Mouse (Mus musculus): Measurements from ENCODE around the gene Ssc4d. TPM values are rescaled to one million over a fixed set of nuclear protein-coding genes. Genes with fewer than 3 reads are reported as not detected.

Ssc4d gene
- 0.03 and 0.27 TPM in 2 replicates for polyA plus RNA-seq (2012)

GRCm38 (mm10) chr5:135974365-135974764 lies at the start of gene Ssc4d:
Ssc4d (minus strand) TSS chr5:135974531.
- TF ChIP-seq GATA1 (IDR thresholded peaks at IDR 0.05; ENCODE audit: low read length) (no peak), TAL1 (IDR thresholded peaks at IDR 0.05; ENCODE audit: low read length) (no peak)
- no peak within 1 kb of the TSS for H3K4me3 ChIP-seq (replicated peaks)
- no peaks in the 10 kb centered on the region for H3K27me3 ChIP-seq (ENCODE audit: control insufficient read depth)
- H3K36me3 ChIP-seq (ENCODE audit: control insufficient read depth) = no peaks in the 10 kb centered on the region
- H3K4me1 ChIP-seq (ENCODE audit: control insufficient read depth) = peaks cover 15% of the 10 kb centered on the region
- H3K9me3 ChIP-seq (ENCODE audit: control insufficient read depth, low read length) = no peaks in the 10 kb centered on the region

- Histone ChIP-seq H3K27me3 (ENCODE audit: control insufficient read depth) (no peaks in the 10 kb centered on the region), H3K4me1 (ENCODE audit: control insufficient read depth) (peaks cover 5% of the 10 kb centered on the region), H3K4me3 (replicated peaks) (no peak overlapping the region), H3K36me3 (ENCODE audit: control insufficient read depth) (peaks cover 3% of the 10 kb centered on the region; the same call in 1 of the 2 replicates), H3K9me3 (ENCODE audit: control insufficient read depth, low read length) (no peaks in the 10 kb centered on the region)
- TF ChIP-seq GATA1 (IDR thresholded peaks at IDR 0.05; ENCODE audit: low read length) = no peak
- no peak for TF ChIP-seq TAL1 (IDR thresholded peaks at IDR 0.05; ENCODE audit: low read length)
These were observed 45.6 kb upstream of the Ssc4d start for GRCm38 (mm10) chr5:136019907-136020306.

GRCm38 (mm10) chr5:136018726-136019125 lies 44.4 kb upstream of the Ssc4d start:
- H3K27me3 ChIP-seq (ENCODE audit: control insufficient read depth) = no peaks in the 10 kb centered on the region
- TF ChIP-seq TAL1 (IDR thresholded peaks at IDR 0.05; ENCODE audit: low read length) (no peak), GATA1 (IDR thresholded peaks at IDR 0.05; ENCODE audit: low read length) (no peak)
- H3K9me3 ChIP-seq (ENCODE audit: control insufficient read depth, low read length) = no peaks in the 10 kb centered on the region
- no peak overlapping the region for H3K4me3 ChIP-seq (replicated peaks)
- H3K4me1 ChIP-seq (ENCODE audit: control insufficient read depth) = peaks cover 5% of the 10 kb centered on the region
- peaks cover 3% of the 10 kb centered on the region; the same call in 1 of the 2 replicates for H3K36me3 ChIP-seq (ENCODE audit: control insufficient read depth)

DNA sequence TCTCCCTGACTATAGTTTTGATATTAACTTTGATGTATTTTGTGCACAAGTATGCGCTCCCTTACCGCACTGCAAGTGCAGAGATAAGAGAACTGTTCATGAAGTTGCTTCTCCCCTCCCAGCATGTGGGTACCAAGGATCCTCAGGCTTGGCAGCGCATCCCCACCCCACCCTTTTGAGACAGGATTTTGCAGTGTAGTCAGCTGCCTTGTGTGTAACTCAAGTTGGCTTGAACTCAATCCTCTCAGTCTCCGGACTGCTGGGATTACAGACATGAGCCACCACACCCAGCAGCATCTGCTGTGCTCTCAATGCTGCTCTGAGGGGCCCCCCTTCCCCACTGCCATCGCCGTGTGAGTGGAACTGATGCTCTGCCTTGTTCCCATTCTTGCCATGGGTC lies 42.9 kb upstream of the Ssc4d start:
- Histone ChIP-seq H3K4me1 (ENCODE audit: control insufficient read depth) (peaks cover 5% of the 10 kb centered on the region), H3K36me3 (ENCODE audit: control insufficient read depth) (peaks cover 6% of the 10 kb centered on the region), H3K9me3 (ENCODE audit: control insufficient read depth, low read length) (no peaks in the 10 kb centered on the region), H3K27me3 (ENCODE audit: control insufficient read depth) (no peaks in the 10 kb centered on the region), H3K4me3 (replicated peaks) (no peak overlapping the region)
- TF ChIP-seq TAL1 (IDR thresholded peaks at IDR 0.05; ENCODE audit: low read length) = no peak
- no peak for TF ChIP-seq GATA1 (IDR thresholded peaks at IDR 0.05; ENCODE audit: low read length)

DNA sequence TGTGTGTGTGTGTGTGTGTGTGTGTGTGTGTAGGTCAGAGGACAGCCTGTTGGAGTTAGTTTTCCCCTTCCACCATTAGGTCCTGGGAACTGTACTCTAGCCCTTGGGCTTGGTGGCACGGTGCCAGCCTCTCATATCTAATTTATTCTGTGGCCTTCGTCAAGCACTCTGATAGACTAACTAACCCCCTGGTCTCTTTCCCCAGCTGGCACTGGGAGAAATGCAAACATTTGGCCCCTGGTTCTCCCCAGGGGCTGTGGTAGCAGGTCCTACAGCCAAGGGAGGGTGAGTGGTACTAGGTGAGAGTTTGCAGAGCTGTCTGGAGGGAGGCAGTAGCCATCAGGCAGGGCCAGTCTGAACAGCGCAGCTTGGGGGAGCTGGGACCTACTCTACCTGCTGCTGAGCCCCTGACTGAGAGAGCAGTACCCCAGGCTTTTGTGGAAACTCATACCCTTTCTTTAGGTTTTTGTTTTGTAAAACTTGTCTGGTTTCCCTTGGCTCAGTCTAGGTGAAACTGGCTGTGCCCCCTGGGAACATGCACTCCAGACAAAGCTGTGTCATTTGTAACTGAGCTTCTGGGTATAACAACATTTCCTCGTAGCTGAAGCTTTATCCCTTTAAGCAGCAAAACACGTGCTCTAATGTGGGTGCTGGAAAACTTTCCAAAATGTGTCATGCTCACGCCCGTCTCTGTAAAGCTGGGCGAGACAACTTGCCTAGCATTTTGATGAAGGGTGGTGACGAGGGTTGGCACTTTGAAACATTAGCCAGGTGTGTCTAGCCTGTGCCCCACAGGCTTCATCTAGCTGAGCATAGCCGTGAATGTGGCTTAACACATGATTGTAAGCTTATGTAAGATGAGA lies 41.9 kb upstream of the Ssc4d start:
- Histone ChIP-seq H3K27me3 (ENCODE audit: control insufficient read depth) (no peaks in the 10 kb centered on the region), H3K4me1 (ENCODE audit: control insufficient read depth) (peaks cover 5% of the 10 kb centered on the region), H3K36me3 (ENCODE audit: control insufficient read depth) (peaks cover 15% of the 10 kb centered on the region), H3K9me3 (ENCODE audit: control insufficient read depth, low read length) (no peaks in the 10 kb centered on the region), H3K4me3 (replicated peaks) (no peak overlapping the region)
- no peak for TF ChIP-seq TAL1 (IDR thresholded peaks at IDR 0.05; ENCODE audit: low read length)
- TF ChIP-seq GATA1 (IDR thresholded peaks at IDR 0.05; ENCODE audit: low read length) = no peak

GRCm38 (mm10) chr5:136015586-136015985 lies 41.3 kb upstream of the Ssc4d start:
- Histone ChIP-seq H3K36me3 (ENCODE audit: control insufficient read depth) (peaks cover 15% of the 10 kb centered on the region), H3K4me3 (replicated peaks) (no peak overlapping the region), H3K27me3 (ENCODE audit: control insufficient read depth) (no peaks in the 10 kb centered on the region), H3K9me3 (ENCODE audit: control insufficient read depth, low read length) (no peaks in the 10 kb centered on the region), H3K4me1 (ENCODE audit: control insufficient read depth) (peaks cover 5% of the 10 kb centered on the region)
- TF ChIP-seq GATA1 (IDR thresholded peaks at IDR 0.05; ENCODE audit: low read length) = no peak
- no peak for TF ChIP-seq TAL1 (IDR thresholded peaks at IDR 0.05; ENCODE audit: low read length)

GRCm38 (mm10) chr5:136014877-136015276 lies 40.5 kb upstream of the Ssc4d start:
- H3K4me3 ChIP-seq (replicated peaks) = no peak overlapping the region
- no peaks in the 10 kb centered on the region for H3K27me3 ChIP-seq (ENCODE audit: control insufficient read depth)
- no peak for TF ChIP-seq GATA1 (IDR thresholded peaks at IDR 0.05; ENCODE audit: low read length)
- no peak for TF ChIP-seq TAL1 (IDR thresholded peaks at IDR 0.05; ENCODE audit: low read length)
- H3K4me1 ChIP-seq (ENCODE audit: control insufficient read depth) = peaks cover 2% of the 10 kb centered on the region
- peaks cover 17% of the 10 kb centered on the region for H3K36me3 ChIP-seq (ENCODE audit: control insufficient read depth)
- H3K9me3 ChIP-seq (ENCODE audit: control insufficient read depth, low read length) = no peaks in the 10 kb centered on the region

DNA sequence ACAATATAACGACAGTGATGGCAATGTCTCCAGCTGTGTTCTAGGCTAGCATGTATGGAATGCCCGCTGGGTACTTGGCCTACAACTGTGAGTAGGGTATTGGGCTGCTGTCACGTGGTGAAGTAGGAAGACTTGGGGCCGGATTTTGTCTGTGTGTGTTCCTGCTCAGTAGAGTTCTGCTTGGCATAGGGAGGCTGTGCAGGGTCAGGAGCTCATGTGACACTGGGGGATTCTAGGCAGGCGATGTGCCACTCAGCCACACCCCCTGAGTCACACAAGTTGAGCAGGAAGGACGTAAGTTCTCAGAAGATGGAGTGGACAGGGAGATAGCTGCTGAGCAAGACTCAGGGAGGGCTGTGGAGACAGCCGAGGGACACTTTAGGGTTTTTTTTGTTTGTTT lies 33.4 kb upstream of the Ssc4d start:
- peaks cover 18% of the 10 kb centered on the region for H3K36me3 ChIP-seq (ENCODE audit: control insufficient read depth)

DNA sequence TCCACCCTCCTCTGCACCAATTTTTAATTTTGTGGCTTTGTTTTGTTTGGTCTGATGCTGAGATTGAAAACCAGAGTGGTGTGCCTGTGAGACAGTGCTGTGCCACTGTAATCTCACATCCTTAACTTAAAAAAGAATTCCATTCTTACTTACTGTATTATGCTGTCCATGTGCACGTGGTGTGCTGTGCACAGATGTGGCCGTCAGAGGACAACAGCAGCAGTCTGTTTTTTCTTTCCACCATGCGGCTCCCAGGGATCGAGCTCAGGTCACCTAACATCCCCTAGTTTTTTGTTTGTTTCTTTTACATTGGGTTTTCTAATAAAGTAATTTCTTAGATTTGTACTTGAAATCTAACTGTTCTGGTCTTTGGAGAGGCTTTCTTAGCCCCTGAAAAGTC lies 30.2 kb upstream of the Ssc4d start:
- Histone ChIP-seq H3K36me3 (ENCODE audit: control insufficient read depth) (peaks cover 6% of the 10 kb centered on the region), H3K27me3 (ENCODE audit: control insufficient read depth) (no peaks in the 10 kb centered on the region), H3K9me3 (ENCODE audit: control insufficient read depth, low read length) (no peaks in the 10 kb centered on the region), H3K4me1 (ENCODE audit: control insufficient read depth) (no peaks in the 10 kb centered on the region), H3K4me3 (replicated peaks) (no peak overlapping the region)
- TF ChIP-seq GATA1 (IDR thresholded peaks at IDR 0.05; ENCODE audit: low read length) (no peak), TAL1 (IDR thresholded peaks at IDR 0.05; ENCODE audit: low read length) (no peak)

More for the DNA sequence above, 33.4 kb upstream of the Ssc4d start:
- Histone ChIP-seq H3K9me3 (ENCODE audit: control insufficient read depth, low read length) (no peaks in the 10 kb centered on the region), H3K27me3 (ENCODE audit: control insufficient read depth) (no peaks in the 10 kb centered on the region), H3K4me3 (replicated peaks) (no peak overlapping the region), H3K4me1 (ENCODE audit: control insufficient read depth) (no peaks in the 10 kb centered on the region)
- TF ChIP-seq GATA1 (IDR thresholded peaks at IDR 0.05; ENCODE audit: low read length) = no peak
- no peak for TF ChIP-seq TAL1 (IDR thresholded peaks at IDR 0.05; ENCODE audit: low read length)
